Mouse (Mus musculus) heart, adult 2 months (tissue): ENCODE data around the gene Dnajb4. TPM values are rescaled to one million over a fixed set of nuclear protein-coding genes. Genes with fewer than 3 reads are reported as not detected.
A peak's percentile ranks its signal among the peaks of the same experiment; 100 is the strongest.
"Not testable (repeated sequence)": the region's sequence is repeated elsewhere in the genome, so short reads cannot be mapped to it uniquely, and the experiment has no call there.

Source experiments
- DNase-seq, 2 experiments: peaks; one replicate each; pipeline ENCODE4 v3.0.0; 2021
- H3K27ac ChIP-seq: fragments of 200-600 bp; 2 replicates; pipeline ENCODE4 v1.8.1; 2022
- H3K27me3 ChIP-seq: fragments of 200-500 bp; 2 replicates; pipeline ENCODE4 v1.6.1; 2012; ENCODE audit warnings: mild to moderate bottlenecking, low read length, inconsistent platforms, mixed read lengths; ENCODE audit not compliant: control insufficient read depth, insufficient read depth
- H3K36me3 ChIP-seq: fragments of 200-500 bp; 2 replicates; pipeline ENCODE4 v1.6.1; 2012; ENCODE audit warnings: low read length, inconsistent platforms; ENCODE audit not compliant: control insufficient read depth, insufficient read depth
- H3K4me1 ChIP-seq: fragments of 200-500 bp; 2 replicates; pipeline ENCODE4 v1.6.1; 2011; ENCODE audit warnings: low read length; ENCODE audit not compliant: control insufficient read depth, insufficient read depth
- H3K4me3 ChIP-seq: fragments of 200-600 bp; 2 replicates; pipeline ENCODE4 v1.8.1; 2022
- H3K79me2 ChIP-seq: fragments of 200-500 bp; replicated peaks from 2 replicates; pipeline ENCODE4 v1.6.1; 2012; ENCODE audit warnings: mild to moderate bottlenecking, inconsistent platforms, low read length, moderate library complexity, mixed read lengths; ENCODE audit not compliant: control insufficient read depth, insufficient read depth
- H3K9ac ChIP-seq: fragments of 200-500 bp; 2 replicates; pipeline ENCODE4 v1.6.1; 2012; ENCODE audit warnings: low read depth, mild to moderate bottlenecking, control low read depth, inconsistent platforms, low read length, mixed read lengths
- CTCF ChIP-seq: fragments of 200-600 bp; IDR thresholded peaks from 2 replicates; pipeline ENCODE4 v1.8.1; 2022; ENCODE audit warnings: antibody characterized with exemption, mild to moderate bottlenecking, moderate library complexity
- EP300 ChIP-seq: fragments of 200-500 bp; IDR thresholded peaks from 2 replicates; pipeline ENCODE4 v1.6.1; 2011; ENCODE audit warnings: low read depth, low read length, control low read depth; ENCODE audit not compliant: insufficient read depth
- POLR2A ChIP-seq: fragments of 200-500 bp; IDR thresholded peaks from 2 replicates; pipeline ENCODE4 v1.6.1; 2011; ENCODE audit warnings: mild to moderate bottlenecking, low read depth, low read length, control low read depth; ENCODE audit not compliant: insufficient read depth
- WGBS: fragments of 180-500 bp; shearing (Covaris S2); methylation state at CpG from one replicate; pipeline ENCODE4 v1.1.7; 2018; 5-methylcytosine and 5-hydroxymethylcytosine counted together
- intact Hi-C: fragments of 180-260 bp; cut with DNase I; formaldehyde crosslinking; loops from one replicate; pipeline ENCODE4 v1.15.1; 2025
- polyA plus RNA-seq: library from polyadenylated mRNA; depleted of rRNA; stranded (reverse); fragments of >200 nt; gene quantifications from 2 replicates; pipeline ENCODE4 v1.2.3, GENCODE M21; 2012
- total RNA-seq, 2 experiments: library from RNA; stranded (reverse); gene quantifications; 2 replicates each; pipeline ENCODE4 v1.2.3; 2021

The Dnajb4 gene
- total and polyA plus RNA-seq, 3 experiments: 18.1 to 102 (median 98.4) TPM

GRCm38 (mm10) chr3:152199125-152199524 is 11.0 kb downstream of the Dnajb4 start:
- DNase-seq: no peak

GRCm38 (mm10) chr3:152197246-152197645 is 12.9 kb downstream of the Dnajb4 start:
- WGBS: 50% methylated on average over 2 of the region's 2 CpGs
- H3K4me3 ChIP-seq, DNase-seq, H3K79me2 ChIP-seq, H3K36me3 ChIP-seq, H3K27ac ChIP-seq, H3K27me3 ChIP-seq, H3K9ac ChIP-seq, intact Hi-C loops, H3K4me1 ChIP-seq: not testable (repeated sequence)

More at GRCm38 (mm10) chr3:152199125-152199524, 11.0 kb downstream of the Dnajb4 start:
- no peaks in the 10 kb centered on the region for H3K4me1 ChIP-seq
- intact Hi-C loops: no loop called here
- WGBS: 67% methylated on average over 3 of the region's 3 CpGs
- TF ChIP-seq POLR2A: no peak
- no peak for TF ChIP-seq CTCF
- no peak for TF ChIP-seq EP300
- no peak overlapping the region for H3K27ac ChIP-seq
- no peak overlapping the region for H3K9ac ChIP-seq
- no peaks in the 10 kb centered on the region for H3K27me3 ChIP-seq
- no peaks in the 10 kb centered on the region for H3K79me2 ChIP-seq
- no peaks in the 10 kb centered on the region for H3K36me3 ChIP-seq
- H3K4me3 ChIP-seq: no peak overlapping the region

GRCm38 (mm10) chr3:152193635-152194097 is 16.4 kb downstream of the Dnajb4 start:
- TF ChIP-seq POLR2A: peak; percentile 99
- peak; percentile 36 for TF ChIP-seq CTCF
- TF ChIP-seq EP300: peak; percentile 94
- Histone ChIP-seq H3K36me3 (peaks cover 13% of the 10 kb centered on the region), H3K27me3 (no peaks in the 10 kb centered on the region), H3K27ac (peak overlapping the region; percentile 86), H3K4me1 (peaks cover 2% of the 10 kb centered on the region), H3K79me2 (no peaks in the 10 kb centered on the region), H3K4me3 (peak overlapping the region; percentile 68), H3K9ac (peak overlapping the region; percentile 58)
- peak; percentile 86 to 92 for DNase-seq
- intact Hi-C loops: loop anchor here (1.0 to 2.0 kb wide), 4 partner anchors 17 to 79 kb away; partner anchors contain the start of genes Dnajb4 and Fubp1
- WGBS: 1% methylated on average over 17 of the region's 17 CpGs

GRCm38 (mm10) chr3:152193177-152193576 is 16.9 kb downstream of the Dnajb4 start:
- no peak for TF ChIP-seq POLR2A
- no peak for TF ChIP-seq EP300
- no peak for TF ChIP-seq CTCF
- H3K27me3 ChIP-seq: no peaks in the 10 kb centered on the region
- peaks cover 3% of the 10 kb centered on the region for H3K4me1 ChIP-seq
- H3K79me2 ChIP-seq: no peaks in the 10 kb centered on the region
- peak overlapping the region; percentile 86 for H3K27ac ChIP-seq
- H3K9ac ChIP-seq: peak overlapping the region; percentile 58
- peak overlapping the region; percentile 68 for H3K4me3 ChIP-seq
- peaks cover 13% of the 10 kb centered on the region for H3K36me3 ChIP-seq
- no peak for DNase-seq
- intact Hi-C loops: loop anchor here (1.0 to 2.0 kb wide), 4 partner anchors 17 to 78 kb away; partner anchors contain the start of genes Dnajb4 and Fubp1
- under 1% methylated on average over 7 of the region's 7 CpGs for whole genome bisulfite sequencing

GRCm38 (mm10) chr3:152192238-152192931 is 17.7 kb downstream of the Dnajb4 start:
- Histone ChIP-seq H3K79me2 (no peaks in the 10 kb centered on the region), H3K4me3 (peak overlapping the region; percentile 68), H3K27me3 (no peaks in the 10 kb centered on the region), H3K9ac (peak overlapping the region; percentile 92), H3K4me1 (peaks cover 3% of the 10 kb centered on the region), H3K36me3 (peaks cover 16% of the 10 kb centered on the region), H3K27ac (peak overlapping the region; percentile 86)
- no peak for DNase-seq
- intact Hi-C loops: loop anchor here (2.0 kb wide), 3 partner anchors 48 to 78 kb away; no protein-coding TSS in a partner anchor
- TF ChIP-seq POLR2A (no peak), CTCF (no peak), EP300 (no peak)
- 2% methylated on average over 11 of the region's 11 CpGs for WGBS

- intact Hi-C loops: loop anchor here (2.0 kb wide), 3 partner anchors 47 to 77 kb away; no protein-coding TSS in a partner anchor
- TF ChIP-seq CTCF (no peak), EP300 (peak; percentile 57; the same call in 1 of the 2 replicates), POLR2A (peak; percentile 69)
Observed at GRCm38 (mm10) chr3:152191791-152192237, 18.3 kb downstream of the Dnajb4 start.

More at GRCm38 (mm10) chr3:152191791-152192237, 18.3 kb downstream of the Dnajb4 start:
- Histone ChIP-seq H3K36me3 (peaks cover 17% of the 10 kb centered on the region), H3K4me3 (peak overlapping the region; percentile 68), H3K79me2 (no peaks in the 10 kb centered on the region; the same call in 1 of the 2 replicates), H3K4me1 (peaks cover 7% of the 10 kb centered on the region), H3K9ac (peak overlapping the region; percentile 92), H3K27ac (peak overlapping the region; percentile 86), H3K27me3 (no peaks in the 10 kb centered on the region)
- 0% methylated on average over 6 of the region's 6 CpGs for WGBS
- DNase-seq: peak; percentile 60 to 71
